Mouse (Mus musculus): ENCODE measurements around the gene Dnajb6. TPM values are rescaled to one million over a fixed set of nuclear protein-coding genes. Genes with fewer than 3 reads are reported as not detected.
A peak's percentile ranks its signal among the peaks of the same experiment; 100 is the strongest.
"Not testable (repeated sequence)": the region's sequence is repeated elsewhere in the genome, so short reads cannot be mapped to it uniquely, and the experiment has no call there.

The Dnajb6 gene
- polyA plus RNA-seq, 1 experiment from 2014 or later, result 133 TPM

DNA sequence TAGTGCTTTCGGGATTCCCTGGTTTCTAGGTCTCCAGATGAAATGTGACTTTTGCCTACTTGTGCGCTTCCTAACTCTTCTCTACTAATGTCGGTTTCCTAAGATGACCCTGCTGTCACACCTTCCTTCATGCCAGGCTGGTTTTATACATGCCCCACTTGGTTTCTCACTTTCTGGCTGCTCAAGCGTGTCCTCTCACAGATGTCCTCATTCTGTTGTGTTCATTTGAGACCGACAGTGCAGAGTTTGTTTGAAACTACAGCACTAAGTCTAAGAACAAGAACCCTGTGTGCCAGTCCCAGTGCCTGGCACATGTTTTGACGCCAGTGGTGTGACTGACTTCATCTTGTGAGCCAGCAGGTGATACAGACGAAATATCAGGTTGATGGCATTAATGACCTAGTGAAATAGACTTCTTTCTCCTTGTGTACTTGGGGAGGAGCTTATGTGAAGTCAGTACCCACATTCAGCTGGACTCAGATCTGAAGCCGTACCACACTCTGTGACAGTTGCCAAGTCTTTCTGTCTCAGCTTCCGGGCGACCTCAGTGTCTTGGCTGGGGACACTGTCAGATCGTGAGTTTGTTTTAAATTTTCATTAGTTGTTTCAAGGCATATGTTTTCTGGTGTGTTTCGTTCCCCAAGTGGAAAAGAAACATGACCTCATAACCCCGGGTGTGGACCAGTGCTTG, 38.1 kb downstream of the Dnajb6 start:
- WGBS, result 82% methylated on average over 13 of the region's 13 CpGs
- no peak overlapping the region for H3K27ac ChIP-seq (replicated peaks; ENCODE audit: low read depth, low read length)
- peaks cover 37% of the 10 kb centered on the region for H3K36me3 ChIP-seq (ENCODE audit: control insufficient read depth, insufficient read depth, low read length)
- ATAC-seq (ENCODE audit: low read depth) (no peak), DNase-seq (ENCODE audit: low spot score) (no peak)
- no peaks in the 10 kb centered on the region for H3K9me3 ChIP-seq (ENCODE audit: control insufficient read depth, low read length)
- no peak overlapping the region for H3K4me3 ChIP-seq (ENCODE audit: low read depth, low read length)
- no peak overlapping the region for H3K4me2 ChIP-seq (ENCODE audit: low read depth, low read length)
- no peak overlapping the region for H3K9ac ChIP-seq (ENCODE audit: low read depth, low read length)
- no peaks in the 10 kb centered on the region for H3K27me3 ChIP-seq (replicated peaks; ENCODE audit: control insufficient read depth, insufficient read depth, low read length)
- no peaks in the 10 kb centered on the region for H3K4me1 ChIP-seq (ENCODE audit: control insufficient read depth, insufficient read depth, low read length)

DNA sequence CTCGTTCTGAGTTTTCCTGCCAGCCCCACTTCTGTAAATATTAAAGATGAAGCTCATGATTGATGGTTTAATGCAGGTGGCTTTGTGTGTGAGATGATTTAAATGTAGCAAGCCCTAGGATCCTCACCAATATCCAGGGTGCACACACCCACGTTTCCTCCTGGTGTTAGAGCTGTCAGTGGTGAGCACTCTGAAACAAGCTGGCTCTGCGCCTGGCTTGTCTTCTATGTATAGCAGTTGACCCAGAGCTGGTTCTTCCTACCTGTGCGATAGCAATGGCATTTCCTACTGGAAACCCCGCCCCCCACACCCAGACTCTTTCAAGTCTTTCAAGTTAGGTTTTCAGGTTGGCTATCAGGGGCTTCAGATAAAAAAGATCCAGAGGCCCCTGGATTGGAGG, 39.9 kb downstream of the Dnajb6 start:
- H3K27ac ChIP-seq (replicated peaks; ENCODE audit: low read depth, low read length), result no peak overlapping the region
- H3K27me3 ChIP-seq (replicated peaks; ENCODE audit: control insufficient read depth, insufficient read depth, low read length), result no peaks in the 10 kb centered on the region
- peaks cover 43% of the 10 kb centered on the region for H3K36me3 ChIP-seq (ENCODE audit: control insufficient read depth, insufficient read depth, low read length)
- 79% methylated on average over 5 of the region's 5 CpGs for WGBS
- no peak overlapping the region for H3K9ac ChIP-seq (ENCODE audit: low read depth, low read length)
- no peak overlapping the region for H3K4me2 ChIP-seq (ENCODE audit: low read depth, low read length)
- DNase-seq (ENCODE audit: low spot score) (peak; percentile 13), ATAC-seq (ENCODE audit: low read depth) (no peak)
- no peaks in the 10 kb centered on the region for H3K9me3 ChIP-seq (ENCODE audit: control insufficient read depth, low read length)
- H3K4me3 ChIP-seq (ENCODE audit: low read depth, low read length), result no peak overlapping the region
- H3K4me1 ChIP-seq (ENCODE audit: control insufficient read depth, insufficient read depth, low read length), result no peaks in the 10 kb centered on the region

DNA sequence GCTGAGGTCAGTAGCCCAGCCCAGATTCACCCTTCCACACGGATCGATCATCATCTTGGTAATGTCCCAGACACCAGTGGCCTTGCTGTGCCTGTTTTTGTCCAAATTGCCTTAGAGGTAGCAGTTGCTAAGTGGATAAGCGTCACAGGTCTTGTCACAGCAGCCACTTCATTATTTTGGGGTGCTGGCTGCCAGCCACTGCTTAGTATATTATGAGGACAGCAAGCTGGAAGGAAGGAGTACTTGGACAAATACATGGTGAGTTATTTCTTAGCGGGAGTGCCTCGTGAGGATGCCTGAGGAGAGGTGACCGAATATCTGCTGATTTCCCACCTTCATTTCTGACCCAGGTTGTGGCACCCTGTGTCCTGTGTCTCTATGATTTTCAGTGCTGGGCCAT, 42.5 kb downstream of the Dnajb6 start:
- Histone ChIP-seq H3K27ac (replicated peaks; ENCODE audit: low read depth, low read length) (no peak overlapping the region), H3K4me2 (ENCODE audit: low read depth, low read length) (no peak overlapping the region), H3K4me3 (ENCODE audit: low read depth, low read length) (no peak overlapping the region), H3K36me3 (ENCODE audit: control insufficient read depth, insufficient read depth, low read length) (peaks cover 34% of the 10 kb centered on the region), H3K4me1 (ENCODE audit: control insufficient read depth, insufficient read depth, low read length) (no peaks in the 10 kb centered on the region), H3K9ac (ENCODE audit: low read depth, low read length) (no peak overlapping the region), H3K9me3 (ENCODE audit: control insufficient read depth, low read length) (no peaks in the 10 kb centered on the region), H3K27me3 (replicated peaks; ENCODE audit: control insufficient read depth, insufficient read depth, low read length) (no peaks in the 10 kb centered on the region)
- no peak for DNase-seq (ENCODE audit: low spot score)
- no peak for ATAC-seq (ENCODE audit: low read depth)
- WGBS, result 90% methylated on average over 6 of the region's 6 CpGs

DNA sequence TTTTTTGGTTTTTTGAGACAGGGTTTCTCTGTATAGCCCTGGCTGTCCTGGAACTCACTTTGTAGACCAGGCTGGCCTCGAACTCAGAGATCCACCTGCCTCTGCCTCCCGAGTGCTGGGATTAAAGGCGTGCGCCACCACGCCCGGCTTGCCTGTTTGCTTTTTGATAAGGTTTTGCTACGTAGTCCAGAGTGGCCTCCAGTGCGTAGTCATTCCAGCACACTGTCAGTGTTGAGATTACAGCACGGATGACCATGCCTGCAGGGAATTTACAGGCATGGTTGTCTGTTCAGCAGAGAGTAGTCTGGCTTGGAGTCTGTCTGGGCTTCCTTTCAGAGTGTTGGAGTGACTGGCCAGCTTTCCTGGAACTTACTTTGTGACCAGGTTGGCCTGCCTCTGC, 44.2 kb downstream of the Dnajb6 start:
- not testable (repeated sequence) for H3K9me3 ChIP-seq (ENCODE audit: control insufficient read depth, low read length); H3K9ac ChIP-seq (ENCODE audit: low read depth, low read length); H3K27me3 ChIP-seq (replicated peaks; ENCODE audit: control insufficient read depth, insufficient read depth, low read length); ATAC-seq (ENCODE audit: low read depth); H3K4me3 ChIP-seq (ENCODE audit: low read depth, low read length); H3K4me1 ChIP-seq (ENCODE audit: control insufficient read depth, insufficient read depth, low read length); DNase-seq (ENCODE audit: low spot score); H3K4me2 ChIP-seq (ENCODE audit: low read depth, low read length); H3K27ac ChIP-seq (replicated peaks; ENCODE audit: low read depth, low read length)
- 89% methylated on average over 8 of the region's 9 CpGs for WGBS
- peaks cover 34% of the 10 kb centered on the region for H3K36me3 ChIP-seq (ENCODE audit: control insufficient read depth, insufficient read depth, low read length)

DNA sequence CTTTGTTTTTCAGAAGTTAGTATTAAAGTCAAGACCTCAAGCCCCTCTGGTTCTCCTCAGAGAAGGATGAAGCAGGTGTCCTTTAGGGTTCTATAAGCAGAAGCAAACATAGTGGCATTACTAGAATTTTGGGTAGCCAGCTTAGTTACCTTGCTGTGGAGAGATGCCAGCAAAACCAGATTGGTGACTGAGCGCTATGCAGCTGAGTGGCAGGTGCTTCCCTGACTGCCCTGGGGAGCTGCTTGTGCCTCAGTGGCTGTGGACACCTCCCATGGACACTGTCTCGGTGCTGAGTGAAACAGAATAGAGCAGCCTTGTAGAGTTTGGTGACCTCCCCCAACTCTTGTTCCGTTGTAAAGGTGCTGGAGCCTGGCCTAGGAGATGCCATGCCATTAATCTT, 46.8 kb downstream of the Dnajb6 start:
- H3K4me1 ChIP-seq (ENCODE audit: control insufficient read depth, insufficient read depth, low read length), result no peaks in the 10 kb centered on the region
- H3K36me3 ChIP-seq (ENCODE audit: control insufficient read depth, insufficient read depth, low read length), result peaks cover 25% of the 10 kb centered on the region
- DNase-seq (ENCODE audit: low spot score) (no peak), ATAC-seq (ENCODE audit: low read depth) (no peak)
- H3K9me3 ChIP-seq (ENCODE audit: control insufficient read depth, low read length), result no peaks in the 10 kb centered on the region
- H3K27ac ChIP-seq (replicated peaks; ENCODE audit: low read depth, low read length), result no peak overlapping the region
- no peak overlapping the region for H3K4me3 ChIP-seq (ENCODE audit: low read depth, low read length)
- WGBS, result 84% methylated on average over 3 of the region's 3 CpGs
- H3K4me2 ChIP-seq (ENCODE audit: low read depth, low read length), result no peak overlapping the region
- no peak overlapping the region for H3K9ac ChIP-seq (ENCODE audit: low read depth, low read length)
- no peaks in the 10 kb centered on the region for H3K27me3 ChIP-seq (replicated peaks; ENCODE audit: control insufficient read depth, insufficient read depth, low read length)

DNA sequence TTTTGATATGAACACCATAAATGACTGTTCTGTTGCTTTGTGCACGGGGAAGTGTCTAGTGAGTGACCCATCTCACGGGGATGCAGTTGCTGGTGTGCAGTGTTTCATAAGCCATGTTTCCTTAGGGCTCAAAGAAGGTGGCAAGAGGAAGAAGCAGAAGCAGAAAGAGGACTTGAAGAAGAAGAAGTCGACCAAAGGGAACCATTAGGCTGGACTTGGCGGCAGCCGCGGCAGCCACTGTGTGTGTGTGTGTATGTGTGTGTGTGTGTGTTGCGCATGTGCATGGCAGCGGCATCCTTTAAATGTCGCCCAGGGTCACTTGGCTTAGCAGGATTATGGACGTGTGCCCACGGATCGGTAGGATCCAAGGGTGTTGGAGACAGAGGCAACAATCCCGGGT, 49.4 kb downstream of the Dnajb6 start:
- WGBS, result 75% methylated on average over 3 of the region's 13 CpGs

DNA sequence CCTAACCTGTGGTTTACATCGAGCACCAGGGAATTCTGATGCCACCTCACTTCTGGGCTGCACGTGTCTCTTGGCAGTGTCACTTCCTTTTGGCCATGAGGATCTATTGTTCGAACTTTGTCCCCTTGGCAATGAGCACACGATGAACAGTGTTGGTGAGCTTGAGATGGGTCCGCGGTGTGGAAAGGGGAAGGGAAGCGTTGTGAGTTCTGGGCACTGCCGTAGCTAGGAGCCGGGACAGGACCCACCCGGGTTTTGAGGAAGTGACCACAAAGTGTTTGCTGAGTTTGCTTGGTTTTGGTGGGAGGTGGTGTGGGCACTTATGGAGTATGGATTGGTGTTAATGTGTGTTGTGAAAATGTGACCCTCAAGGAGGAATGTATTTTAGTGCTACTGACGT, 50.5 kb downstream of the Dnajb6 start:
- not testable (repeated sequence) for H3K4me1 ChIP-seq (ENCODE audit: control insufficient read depth, insufficient read depth, low read length); H3K4me3 ChIP-seq (ENCODE audit: low read depth, low read length); H3K4me2 ChIP-seq (ENCODE audit: low read depth, low read length); ATAC-seq (ENCODE audit: low read depth); H3K36me3 ChIP-seq (ENCODE audit: control insufficient read depth, insufficient read depth, low read length); DNase-seq (ENCODE audit: low spot score); H3K9ac ChIP-seq (ENCODE audit: low read depth, low read length); H3K9me3 ChIP-seq (ENCODE audit: control insufficient read depth, low read length); H3K27me3 ChIP-seq (replicated peaks; ENCODE audit: control insufficient read depth, insufficient read depth, low read length); H3K27ac ChIP-seq (replicated peaks; ENCODE audit: low read depth, low read length)
- 90% methylated on average over 1 of the region's 11 CpGs for WGBS

More for the DNA sequence above, 49.4 kb downstream of the Dnajb6 start:
- not testable (repeated sequence) for H3K36me3 ChIP-seq (ENCODE audit: control insufficient read depth, insufficient read depth, low read length); ATAC-seq (ENCODE audit: low read depth); H3K4me1 ChIP-seq (ENCODE audit: control insufficient read depth, insufficient read depth, low read length); H3K9me3 ChIP-seq (ENCODE audit: control insufficient read depth, low read length); H3K4me2 ChIP-seq (ENCODE audit: low read depth, low read length); H3K27me3 ChIP-seq (replicated peaks; ENCODE audit: control insufficient read depth, insufficient read depth, low read length); H3K4me3 ChIP-seq (ENCODE audit: low read depth, low read length); DNase-seq (ENCODE audit: low spot score); H3K27ac ChIP-seq (replicated peaks; ENCODE audit: low read depth, low read length); H3K9ac ChIP-seq (ENCODE audit: low read depth, low read length)

DNA sequence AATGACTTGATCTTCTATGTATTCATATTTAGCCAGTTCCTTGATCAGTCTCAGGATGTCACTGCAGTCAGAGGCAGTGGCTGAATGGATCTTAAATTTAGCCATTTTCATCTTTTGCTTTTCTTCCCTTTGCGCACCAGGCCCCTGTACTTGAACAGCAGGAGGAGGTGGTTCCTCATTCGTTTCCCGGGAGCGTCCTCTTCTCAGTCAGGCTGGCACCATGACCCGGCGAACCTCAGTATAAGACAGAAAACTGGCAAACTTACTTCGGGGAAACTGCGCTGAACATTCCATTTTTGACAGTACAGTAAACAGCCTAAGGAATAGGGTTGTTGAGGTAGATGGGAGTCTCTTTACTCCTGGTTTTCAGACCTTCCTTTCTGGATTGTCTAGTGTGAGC, 59.4 kb downstream of the Dnajb6 start:
- not testable (repeated sequence) for H3K27ac ChIP-seq (replicated peaks; ENCODE audit: low read depth, low read length); H3K36me3 ChIP-seq (ENCODE audit: control insufficient read depth, insufficient read depth, low read length); H3K9ac ChIP-seq (ENCODE audit: low read depth, low read length); H3K4me1 ChIP-seq (ENCODE audit: control insufficient read depth, insufficient read depth, low read length); H3K4me3 ChIP-seq (ENCODE audit: low read depth, low read length); DNase-seq (ENCODE audit: low spot score); H3K27me3 ChIP-seq (replicated peaks; ENCODE audit: control insufficient read depth, insufficient read depth, low read length); ATAC-seq (ENCODE audit: low read depth); H3K9me3 ChIP-seq (ENCODE audit: control insufficient read depth, low read length); H3K4me2 ChIP-seq (ENCODE audit: low read depth, low read length)
- WGBS, result 100% methylated on average over 5 of the region's 8 CpGs

DNA sequence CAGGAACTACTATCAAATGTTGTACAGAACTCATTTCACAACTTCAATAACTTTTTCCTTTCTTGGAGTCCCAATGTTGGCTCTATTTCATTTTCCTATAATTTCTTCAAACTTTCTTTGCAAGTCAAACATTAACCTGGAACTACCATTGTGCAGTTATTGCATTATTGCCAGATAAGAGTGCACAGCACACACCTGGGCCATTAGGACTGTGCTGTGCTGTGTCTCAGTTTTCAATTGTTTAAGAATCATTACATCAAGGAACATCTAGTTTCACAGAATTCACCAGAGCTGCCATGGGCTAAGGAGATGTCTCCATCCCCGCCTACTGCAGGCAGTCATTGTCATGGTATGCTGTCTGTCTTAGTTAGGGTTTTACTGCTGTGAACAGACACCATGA, 73.5 kb downstream of the Dnajb6 start:
- Histone ChIP-seq H3K27me3 (replicated peaks; ENCODE audit: control insufficient read depth, insufficient read depth, low read length) (no peaks in the 10 kb centered on the region), H3K9ac (ENCODE audit: low read depth, low read length) (no peak overlapping the region), H3K36me3 (ENCODE audit: control insufficient read depth, insufficient read depth, low read length) (no peaks in the 10 kb centered on the region), H3K4me3 (ENCODE audit: low read depth, low read length) (no peak overlapping the region), H3K4me2 (ENCODE audit: low read depth, low read length) (no peak overlapping the region), H3K27ac (replicated peaks; ENCODE audit: low read depth, low read length) (no peak overlapping the region), H3K4me1 (ENCODE audit: control insufficient read depth, insufficient read depth, low read length) (no peaks in the 10 kb centered on the region), H3K9me3 (ENCODE audit: control insufficient read depth, low read length) (no peaks in the 10 kb centered on the region)
- 94% methylated on average over 1 of the region's 1 CpGs for WGBS
- ATAC-seq (ENCODE audit: low read depth) (no peak), DNase-seq (ENCODE audit: low spot score) (no peak)
